8 mouse cellular contexts compared by ENCODE assay signal in the genomic region with DNA sequence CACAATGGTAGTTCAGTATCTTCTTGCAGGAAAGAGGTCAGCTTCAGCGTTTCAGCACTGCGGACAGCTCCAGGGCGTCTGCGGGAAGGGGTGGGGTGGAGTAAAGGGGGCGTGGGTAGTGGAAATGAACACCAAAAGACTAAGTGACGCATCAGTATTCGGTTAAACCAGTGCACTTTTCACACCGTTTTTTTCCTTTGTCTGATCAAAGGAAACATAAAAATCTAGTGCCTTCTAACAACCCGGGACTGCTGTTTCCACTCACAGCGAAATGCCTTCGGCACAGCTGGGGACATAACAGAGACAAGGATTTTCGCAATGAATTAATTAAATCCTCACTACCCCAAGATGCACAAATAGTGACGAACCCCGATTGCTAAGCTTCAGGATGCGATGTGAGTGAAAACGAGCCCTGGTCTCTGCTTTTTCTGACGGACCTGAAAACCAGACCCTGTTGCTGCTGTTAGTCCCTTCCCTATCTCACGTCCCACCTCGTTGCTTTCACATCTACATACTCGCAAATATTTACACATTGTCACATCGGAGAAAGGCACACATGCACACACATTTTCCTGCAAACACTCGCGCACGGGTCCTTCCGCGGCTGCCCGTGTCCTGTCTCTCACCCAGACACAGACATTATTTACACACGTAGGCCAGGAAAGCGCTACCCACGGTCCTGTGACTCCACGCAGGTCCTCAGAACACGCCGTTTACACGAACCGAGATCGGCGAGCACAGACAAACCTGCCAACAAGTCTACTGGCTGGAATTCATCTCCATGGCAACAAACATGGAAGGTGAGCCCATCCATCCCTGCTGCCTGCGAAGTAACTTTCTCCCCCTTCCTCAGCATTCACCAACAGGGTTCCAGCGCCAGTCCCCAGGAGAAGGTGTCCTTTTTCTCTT. TPM values are rescaled to one million over a fixed set of nuclear protein-coding genes. Genes with fewer than 3 reads are reported as not detected.
DNase-seq lines count a peak whose midpoint lies in the region; ATAC-seq lines count a peak whose summit lies in the region.

Gene Ctxn2 (plus strand): TSS at position 790 of the 909 bp plus-strand sequence.

- no peaks in the 10 kb centered on the region for H3K36me3 ChIP-seq in intestine, embryonic 16.5 days (ENCODE audit: control insufficient read depth, insufficient read depth, low read length)

- peak; percentile 99 for ATAC-seq in granulocyte monocyte progenitor cell, adult 5-6 weeks (replicated peaks; ENCODE audit: poor library complexity, severe bottlenecking)
- ATAC-seq in intestine, embryonic 16.5 days = peak; percentile 71

- no peaks in the 10 kb centered on the region for H3K27me3 ChIP-seq in intestine, embryonic 16.5 days (replicated peaks; ENCODE audit: control insufficient read depth, insufficient read depth, low read length)

- peak; percentile 77 for DNase-seq in adipocyte (ENCODE audit: low spot score)
- DNase-seq in embryo, embryonic 10 days (ENCODE audit: low spot score) = peak; percentile 87
- peak; percentile 60 to 62 for DNase-seq in left cerebral cortex, postnatal 25 days (ENCODE audit: low spot score in 2 of 2)
- DNase-seq in mesoderm, embryonic 11.5 days (ENCODE audit: low read depth, low spot score) = peak; percentile 89
- DNase-seq in right cerebral cortex, postnatal 36 days (ENCODE audit: low spot score in 2 of 2) = peak; percentile 22 to 53
- DNase-seq in urinary bladder, postnatal 36 days (ENCODE audit: low spot score in 2 of 2) = peak; percentile 52 to 65

- no peak within 1 kb of the TSS for H3K9ac ChIP-seq in intestine, embryonic 16.5 days (ENCODE audit: low read depth, low read length)

- H3K9me3 ChIP-seq in intestine, embryonic 16.5 days (ENCODE audit: control insufficient read depth, low read length) = no peaks in the 10 kb centered on the region

- peaks cover 6% of the 10 kb centered on the region for H3K4me1 ChIP-seq in intestine, embryonic 16.5 days (ENCODE audit: control insufficient read depth, insufficient read depth, low read length)

- H3K4me3 ChIP-seq in intestine, embryonic 16.5 days (ENCODE audit: low read length) = peak within 1 kb of the TSS; percentile 37

- intact Hi-C loops in left cerebral cortex, postnatal 25 days (cut with DNase I) = no loop called here

- 1% methylated on average over 39 of the region's 39 CpGs for WGBS in intestine, embryonic 16.5 days

- peak within 1 kb of the TSS; percentile 69 for H3K4me2 ChIP-seq in intestine, embryonic 16.5 days (ENCODE audit: low read depth, low read length)

- H3K27ac ChIP-seq in intestine, embryonic 16.5 days (ENCODE audit: low read length) = no peak within 1 kb of the TSS

RNA-seq across cellular contexts. Expression of gene Ctxn2, which starts in this region (rescaled TPM):
- not detected in 2 replicates for total RNA-seq in granulocyte monocyte progenitor cell, adult 5-6 weeks (2014; fragmentation: Nextera tagmentation)
- total RNA-seq in granulocyte monocyte progenitor cell, adult 5-6 weeks (2017) = not detected in 2 replicates
- polyA plus RNA-seq in intestine, embryonic 16.5 days (2015; fragmentation: Nextera tagmentation; extraction: Ambion mirVana) = 0.17 TPM in 1 of 2 replicates, not detected in the other
- 1 to 10 TPM; 7.9 to 8.4 TPM for total RNA-seq in left cerebral cortex, postnatal 25 days (2021)

Comparison
In these comparisons a context has a peak if more than half of its experiments do, and no peak if none do; other contexts are left out.
1. RNA of gene Ctxn2 (total RNA-seq): 7.9 to 8.4 TPM in left cerebral cortex, postnatal 25 days; not detected in granulocyte monocyte progenitor cell, adult 5-6 weeks; every median in the first group is over 4 times any median in the second.
2. Peak in ATAC-seq in granulocyte monocyte progenitor cell, adult 5-6 weeks; RNA of the gene not detected or under 1 TPM.
3. Peak in ATAC-seq, H3K4me3 ChIP-seq and H3K4me2 ChIP-seq in intestine, embryonic 16.5 days; RNA of the gene not detected or under 1 TPM.
4. DNase-seq: peak in every context shown above with its lines; median percentile 89 in mesoderm, embryonic 11.5 days; 87 in embryo, embryonic 10 days; 77 in adipocyte; 61 in left cerebral cortex, postnatal 25 days; 58 in urinary bladder, postnatal 36 days; 38 in right cerebral cortex, postnatal 36 days.